Mouse (Mus musculus): Measurements from ENCODE around the gene Slc37a1. TPM values are rescaled to one million over a fixed set of nuclear protein-coding genes. Genes with fewer than 3 reads are reported as not detected.

Gene Slc37a1
- polyA plus RNA-seq (2015; fragmentation: Nextera tagmentation; extraction: Ambion mirVana): 9.0 and 10.9 TPM in 2 replicates

DNA sequence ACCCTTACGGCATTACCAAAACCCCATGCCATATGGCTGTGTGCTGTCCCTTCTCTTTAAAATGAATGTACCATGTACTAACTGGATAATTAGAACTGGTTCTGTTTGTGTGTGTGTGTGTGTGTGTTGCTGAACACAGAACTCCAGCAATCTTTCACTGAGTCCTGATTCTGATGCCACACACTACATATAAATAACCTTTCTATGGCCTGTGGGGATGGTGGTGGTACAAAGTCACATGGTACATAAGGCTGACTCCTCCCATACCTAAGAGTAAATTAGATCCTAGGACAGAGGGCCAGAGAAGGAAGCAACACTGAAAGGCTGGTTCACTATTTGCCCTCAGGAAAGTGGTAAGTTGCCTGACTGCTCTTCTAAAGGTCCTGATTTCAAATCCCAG is at the start of gene Slc37a1:
Gene Slc37a1, plus strand, starts transcription at position 301 of the 400 bp plus-strand sequence.
- no peak within 1 kb of the TSS for H3K9ac ChIP-seq (replicated peaks)
- no peak within 1 kb of the TSS for H3K4me3 ChIP-seq (replicated peaks)
- no peak within 1 kb of the TSS for H3K4me2 ChIP-seq
- H3K27ac ChIP-seq (replicated peaks): no peak within 1 kb of the TSS
- H3K4me1 ChIP-seq: peaks cover 15% of the 10 kb centered on the region; the same call in 1 of the 2 replicates
- 88% methylated on average over 1 of the region's 1 CpGs for WGBS
- H3K36me3 ChIP-seq: no peaks in the 10 kb centered on the region
- H3K9me3 ChIP-seq (replicated peaks): no peaks in the 10 kb centered on the region
- no peak for ATAC-seq (ENCODE audit: low FRiP score)
- no peaks in the 10 kb centered on the region for H3K27me3 ChIP-seq (replicated peaks)

DNA sequence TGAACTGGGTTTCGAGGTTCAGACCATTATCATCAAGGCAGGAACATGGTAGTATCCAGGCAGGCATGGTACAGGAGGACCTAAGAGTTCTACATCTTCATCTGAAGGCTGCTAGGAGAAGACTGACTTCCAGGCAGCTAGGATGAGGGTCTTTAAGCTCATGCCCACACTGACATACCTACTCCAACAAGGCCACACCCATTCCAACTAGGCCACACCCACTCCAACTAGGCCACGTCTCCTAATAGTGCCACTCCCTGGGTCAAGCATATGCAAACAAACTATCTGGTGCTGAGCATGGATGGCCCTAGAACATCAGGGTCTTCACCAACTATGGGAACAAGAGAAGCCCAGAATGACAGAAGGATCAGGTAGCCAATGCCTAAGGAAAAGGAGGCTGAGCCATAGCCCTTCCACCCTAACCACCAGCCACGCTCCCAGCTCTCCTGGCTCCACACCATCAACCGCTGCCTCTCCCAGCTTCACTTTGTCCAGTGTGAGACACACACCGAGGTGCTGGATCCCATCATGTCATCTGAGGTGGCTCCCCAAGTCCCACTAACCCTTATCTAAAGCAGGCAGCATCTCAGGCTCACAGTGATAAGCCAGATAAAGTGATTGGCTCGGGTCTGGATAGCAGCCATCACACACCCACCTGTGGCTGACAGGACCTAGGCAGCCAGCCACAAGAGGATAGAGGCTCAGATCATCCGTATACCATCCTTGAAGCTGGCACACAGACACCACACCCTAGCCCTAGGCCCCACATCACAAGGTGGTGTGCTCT is 48.2 kb upstream of the Slc37a1 start:
- no peak for ATAC-seq (ENCODE audit: low FRiP score)
- Histone ChIP-seq H3K4me1 (no peaks in the 10 kb centered on the region), H3K9ac (replicated peaks) (no peak overlapping the region), H3K4me2 (no peak overlapping the region), H3K27me3 (replicated peaks) (no peaks in the 10 kb centered on the region), H3K4me3 (replicated peaks) (no peak overlapping the region), H3K27ac (replicated peaks) (no peak overlapping the region), H3K36me3 (no peaks in the 10 kb centered on the region), H3K9me3 (replicated peaks) (no peaks in the 10 kb centered on the region)
- WGBS: 88% methylated on average over 7 of the region's 7 CpGs

DNA sequence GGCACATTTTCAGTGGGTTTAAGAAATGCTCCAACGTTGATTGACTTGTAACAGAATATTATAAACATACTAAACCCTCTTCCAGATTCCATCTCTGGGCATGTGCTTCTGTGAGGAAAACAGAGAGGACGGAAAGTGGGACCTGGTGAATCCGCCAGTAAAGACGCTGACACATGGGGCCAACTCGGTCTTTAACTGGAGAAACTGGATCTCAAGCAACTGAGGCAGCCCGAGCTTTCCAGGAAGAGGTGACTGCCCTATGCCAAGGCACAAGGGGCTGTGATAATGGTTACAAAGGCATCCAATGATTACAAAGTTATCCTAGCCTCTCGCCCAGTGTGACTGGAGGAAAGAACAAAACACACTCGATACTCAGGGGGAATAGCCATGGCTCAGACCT is 45.4 kb upstream of the Slc37a1 start:
- ATAC-seq (ENCODE audit: low FRiP score): no peak
- H3K4me2 ChIP-seq: no peak overlapping the region
- no peak overlapping the region for H3K27ac ChIP-seq (replicated peaks)
- no peaks in the 10 kb centered on the region for H3K9me3 ChIP-seq (replicated peaks)
- H3K4me3 ChIP-seq (replicated peaks): no peak overlapping the region
- H3K36me3 ChIP-seq: no peaks in the 10 kb centered on the region
- no peaks in the 10 kb centered on the region for H3K4me1 ChIP-seq
- H3K27me3 ChIP-seq (replicated peaks): no peaks in the 10 kb centered on the region
- H3K9ac ChIP-seq (replicated peaks): no peak overlapping the region
- 83% methylated on average over 8 of the region's 8 CpGs for WGBS

- Histone ChIP-seq H3K4me2 (no peak overlapping the region), H3K36me3 (no peaks in the 10 kb centered on the region), H3K9me3 (replicated peaks) (no peaks in the 10 kb centered on the region), H3K27ac (replicated peaks) (no peak overlapping the region), H3K9ac (replicated peaks) (no peak overlapping the region), H3K4me1 (no peaks in the 10 kb centered on the region), H3K4me3 (replicated peaks) (no peak overlapping the region), H3K27me3 (replicated peaks) (no peaks in the 10 kb centered on the region)
- 0% methylated on average over 1 of the region's 1 CpGs for WGBS
- ATAC-seq (ENCODE audit: low FRiP score): no peak
Observed at GRCm38 (mm10) chr17:31242764-31243163, 43.8 kb upstream of the Slc37a1 start.

- no peak overlapping the region for H3K9ac ChIP-seq (replicated peaks)
- H3K4me2 ChIP-seq: no peak overlapping the region
- no peaks in the 10 kb centered on the region for H3K27me3 ChIP-seq (replicated peaks)
- no peaks in the 10 kb centered on the region for H3K9me3 ChIP-seq (replicated peaks)
- WGBS: 84% methylated on average over 5 of the region's 5 CpGs
- H3K36me3 ChIP-seq: no peaks in the 10 kb centered on the region
- H3K4me3 ChIP-seq (replicated peaks): no peak overlapping the region
- H3K27ac ChIP-seq (replicated peaks): no peak overlapping the region
- ATAC-seq (ENCODE audit: low FRiP score): no peak
- no peaks in the 10 kb centered on the region for H3K4me1 ChIP-seq
Observed at GRCm38 (mm10) chr17:31245321-31245720, 41.3 kb upstream of the Slc37a1 start.

DNA sequence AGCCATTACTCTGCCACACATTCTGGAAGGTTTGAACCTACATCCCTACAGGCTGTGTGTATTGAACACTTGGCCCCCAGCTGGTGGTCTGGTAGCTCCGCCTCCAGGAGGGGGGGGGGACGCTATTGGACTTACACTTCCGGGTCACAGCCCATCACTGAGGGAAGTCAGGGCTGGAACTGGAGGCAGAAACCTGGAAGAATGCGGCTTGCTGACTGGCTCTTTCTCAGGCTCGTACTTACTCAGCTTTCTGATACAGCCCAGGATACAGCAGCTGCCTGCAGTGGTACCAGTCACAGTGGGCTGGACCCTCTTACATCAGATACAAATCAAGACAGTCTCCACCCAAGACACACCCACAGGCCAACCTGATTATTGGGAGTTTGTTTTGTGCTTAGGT is 39.4 kb upstream of the Slc37a1 start:
- Histone ChIP-seq H3K9ac (replicated peaks) (no peak overlapping the region), H3K4me1 (no peaks in the 10 kb centered on the region), H3K4me3 (replicated peaks) (no peak overlapping the region), H3K36me3 (no peaks in the 10 kb centered on the region), H3K4me2 (no peak overlapping the region), H3K27me3 (replicated peaks) (no peaks in the 10 kb centered on the region), H3K9me3 (replicated peaks) (no peaks in the 10 kb centered on the region), H3K27ac (replicated peaks) (no peak overlapping the region)
- ATAC-seq (ENCODE audit: low FRiP score): no peak
- 47% methylated on average over 5 of the region's 5 CpGs for WGBS

- no peak overlapping the region for H3K27ac ChIP-seq (replicated peaks)
- peaks cover 4% of the 10 kb centered on the region for H3K4me1 ChIP-seq
- no peak overlapping the region for H3K4me3 ChIP-seq (replicated peaks)
- H3K9ac ChIP-seq (replicated peaks): no peak overlapping the region
- H3K27me3 ChIP-seq (replicated peaks): no peaks in the 10 kb centered on the region
- no peaks in the 10 kb centered on the region for H3K36me3 ChIP-seq
- H3K4me2 ChIP-seq: no peak overlapping the region
- 62% methylated on average over 5 of the region's 5 CpGs for WGBS
- ATAC-seq (ENCODE audit: low FRiP score): no peak
- H3K9me3 ChIP-seq (replicated peaks): no peaks in the 10 kb centered on the region
Observed at GRCm38 (mm10) chr17:31253951-31254350, 32.6 kb upstream of the Slc37a1 start.

DNA sequence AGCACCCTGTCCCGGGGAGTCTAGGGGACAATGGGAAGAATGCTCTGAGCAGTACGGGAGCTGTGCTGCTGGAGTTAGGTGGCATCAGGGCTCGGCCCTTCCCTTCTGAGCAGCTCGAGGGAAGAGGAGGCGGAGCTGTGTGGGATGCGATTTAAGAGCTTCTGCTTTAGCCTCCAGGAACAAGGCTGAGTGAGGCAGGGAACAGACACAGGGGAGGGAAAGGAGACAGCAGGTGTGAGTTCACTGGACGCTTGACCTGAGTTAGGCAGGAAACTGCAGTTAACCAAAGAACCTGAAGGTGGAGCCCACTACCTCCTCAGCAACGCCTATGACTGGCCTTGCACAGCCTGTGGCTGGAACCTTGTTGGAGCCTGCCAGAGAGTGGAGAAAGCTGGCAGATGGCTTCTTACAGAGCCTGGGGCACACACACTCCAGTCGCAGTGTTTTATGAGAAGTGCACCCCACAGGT is 32.1 kb upstream of the Slc37a1 start:
- ATAC-seq (ENCODE audit: low FRiP score): peak; percentile 77
- Histone ChIP-seq H3K9ac (replicated peaks) (no peak overlapping the region), H3K4me1 (peaks cover 4% of the 10 kb centered on the region), H3K27ac (replicated peaks) (no peak overlapping the region), H3K36me3 (no peaks in the 10 kb centered on the region), H3K27me3 (replicated peaks) (no peaks in the 10 kb centered on the region), H3K9me3 (replicated peaks) (no peaks in the 10 kb centered on the region), H3K4me2 (peak overlapping the region; percentile 20; the same call in 1 of the 2 replicates), H3K4me3 (replicated peaks) (no peak overlapping the region)
- WGBS: 9% methylated on average over 9 of the region's 9 CpGs

DNA sequence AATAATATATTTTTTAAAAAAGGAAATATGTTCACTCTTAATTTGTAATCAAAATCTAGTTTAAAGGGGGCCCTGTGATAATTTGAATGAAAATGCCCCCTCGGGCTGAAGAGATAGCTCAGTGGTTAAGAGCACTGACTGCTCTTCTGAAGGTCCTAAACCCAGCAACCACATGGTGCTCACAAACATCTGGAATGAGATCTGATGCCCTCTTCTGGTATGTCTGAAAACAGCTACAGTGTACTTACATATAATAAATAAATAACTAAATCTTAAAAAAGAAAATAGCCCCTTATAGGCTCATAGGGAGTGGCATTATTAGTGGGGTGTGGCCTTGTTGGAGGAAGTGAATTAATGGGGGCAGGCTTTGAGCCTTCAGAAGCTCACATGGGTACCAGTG is 29.4 kb upstream of the Slc37a1 start:
- Histone ChIP-seq H3K4me3 (replicated peaks) (no peak overlapping the region), H3K36me3 (no peaks in the 10 kb centered on the region), H3K27ac (replicated peaks) (no peak overlapping the region), H3K9me3 (replicated peaks) (no peaks in the 10 kb centered on the region), H3K4me2 (no peak overlapping the region), H3K4me1 (peaks cover 4% of the 10 kb centered on the region), H3K27me3 (replicated peaks) (no peaks in the 10 kb centered on the region), H3K9ac (replicated peaks) (no peak overlapping the region)
- ATAC-seq (ENCODE audit: low FRiP score): no peak
- WGBS: 98% methylated on average over 1 of the region's 1 CpGs

DNA sequence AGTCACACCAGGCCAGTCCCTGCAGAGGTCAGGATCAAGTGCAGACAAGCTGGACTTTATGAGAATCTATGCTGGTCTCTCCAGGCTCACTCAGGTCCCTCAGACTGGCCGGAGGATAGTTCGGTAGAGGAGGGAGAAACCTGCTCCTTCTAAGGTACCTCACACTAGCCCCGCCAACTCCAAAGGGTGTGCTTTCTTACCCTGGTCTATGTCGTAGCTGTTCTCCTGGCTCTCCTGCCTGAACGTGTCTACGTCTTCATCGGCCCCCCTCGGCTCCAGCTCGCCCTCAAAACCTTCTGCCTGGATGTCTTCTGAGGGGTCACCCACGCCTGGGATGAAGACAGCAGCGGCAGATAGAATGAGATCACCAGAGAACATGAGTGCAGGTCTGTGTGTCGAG is 28.7 kb upstream of the Slc37a1 start:
- WGBS: 96% methylated on average over 12 of the region's 12 CpGs
- no peaks in the 10 kb centered on the region for H3K9me3 ChIP-seq (replicated peaks)
- no peak overlapping the region for H3K9ac ChIP-seq (replicated peaks)
- H3K4me1 ChIP-seq: peaks cover 4% of the 10 kb centered on the region
- H3K27ac ChIP-seq (replicated peaks): no peak overlapping the region
- H3K27me3 ChIP-seq (replicated peaks): no peaks in the 10 kb centered on the region
- no peaks in the 10 kb centered on the region for H3K36me3 ChIP-seq
- no peak overlapping the region for H3K4me2 ChIP-seq
- no peak overlapping the region for H3K4me3 ChIP-seq (replicated peaks)
- no peak for ATAC-seq (ENCODE audit: low FRiP score)

GRCm38 (mm10) chr17:31258310-31258865 is 28.2 kb upstream of the Slc37a1 start:
- H3K9ac ChIP-seq (replicated peaks): no peak overlapping the region
- H3K4me2 ChIP-seq: no peak overlapping the region
- no peaks in the 10 kb centered on the region for H3K36me3 ChIP-seq
- H3K9me3 ChIP-seq (replicated peaks): no peaks in the 10 kb centered on the region
- no peak for ATAC-seq (ENCODE audit: low FRiP score)
- 80% methylated on average over 9 of the region's 9 CpGs for WGBS
- H3K4me3 ChIP-seq (replicated peaks): no peak overlapping the region
- H3K27me3 ChIP-seq (replicated peaks): no peaks in the 10 kb centered on the region
- peaks cover 4% of the 10 kb centered on the region for H3K4me1 ChIP-seq
- H3K27ac ChIP-seq (replicated peaks): no peak overlapping the region

GRCm38 (mm10) chr17:31259145-31259544 is 27.4 kb upstream of the Slc37a1 start:
- no peak overlapping the region for H3K4me3 ChIP-seq (replicated peaks)
- no peaks in the 10 kb centered on the region for H3K27me3 ChIP-seq (replicated peaks)
- WGBS: 72% methylated on average over 4 of the region's 4 CpGs
- no peak overlapping the region for H3K27ac ChIP-seq (replicated peaks)
- no peak for ATAC-seq (ENCODE audit: low FRiP score)
- H3K9me3 ChIP-seq (replicated peaks): no peaks in the 10 kb centered on the region
- no peak overlapping the region for H3K4me2 ChIP-seq
- H3K36me3 ChIP-seq: no peaks in the 10 kb centered on the region
- H3K4me1 ChIP-seq: peaks cover 4% of the 10 kb centered on the region
- H3K9ac ChIP-seq (replicated peaks): no peak overlapping the region

Data from neural tube, embryonic 15.5 days (tissue).